Mouse (Mus musculus): Measurements from ENCODE around the gene Pfdn5. TPM values are rescaled to one million over a fixed set of nuclear protein-coding genes. Genes with fewer than 3 reads are reported as not detected.
A peak's percentile ranks its signal among the peaks of the same experiment; 100 is the strongest.

Gene Pfdn5
- 472 and 474 TPM in 2 replicates for polyA plus RNA-seq (2015; fragmentation: Nextera tagmentation; extraction: Ambion mirVana)

DNA sequence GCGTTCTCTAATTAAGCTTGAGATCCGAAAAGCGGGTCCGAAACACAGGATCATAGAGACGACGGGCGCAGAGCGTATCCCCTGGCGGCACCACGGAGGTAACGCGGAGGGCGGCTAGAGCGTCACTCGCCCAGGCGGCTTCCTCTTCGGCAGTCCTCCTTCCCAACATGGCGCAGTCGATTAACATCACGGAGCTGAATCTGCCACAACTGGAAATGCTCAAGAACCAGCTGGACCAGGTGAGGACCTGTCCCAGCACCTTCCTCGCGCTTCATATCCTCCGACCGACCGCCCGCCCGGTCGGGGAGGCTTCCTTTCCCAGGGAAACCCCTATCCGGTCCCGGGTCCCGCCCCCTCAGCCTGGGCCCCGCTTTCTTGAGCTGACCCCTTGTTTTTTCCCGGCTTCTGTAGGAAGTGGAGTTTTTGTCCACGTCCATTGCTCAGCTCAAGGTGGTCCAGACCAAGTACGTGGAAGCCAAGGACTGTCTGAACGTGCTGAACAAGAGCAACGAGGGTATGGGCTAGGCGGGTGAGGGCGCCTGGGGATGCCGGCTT lies at the start of gene Pfdn5:
Gene Pfdn5 (plus strand): TSS at position 95 of the 555 bp plus-strand sequence.
- Histone ChIP-seq H3K27me3 (no peaks in the 10 kb centered on the region), H3K36me3 (peaks cover 55% of the 10 kb centered on the region), H3K9ac (replicated peaks) (peak within 1 kb of the TSS; percentile 91), H3K4me2 (replicated peaks) (peak within 1 kb of the TSS; percentile 76), H3K4me1 (replicated peaks) (peaks cover 17% of the 10 kb centered on the region), H3K27ac (peak within 1 kb of the TSS; percentile 71), H3K9me3 (no peaks in the 10 kb centered on the region), H3K4me3 (replicated peaks) (peak within 1 kb of the TSS; percentile 94)
- under 1% methylated on average over 40 of the region's 40 CpGs for WGBS
- peak; percentile 95 for ATAC-seq

DNA sequence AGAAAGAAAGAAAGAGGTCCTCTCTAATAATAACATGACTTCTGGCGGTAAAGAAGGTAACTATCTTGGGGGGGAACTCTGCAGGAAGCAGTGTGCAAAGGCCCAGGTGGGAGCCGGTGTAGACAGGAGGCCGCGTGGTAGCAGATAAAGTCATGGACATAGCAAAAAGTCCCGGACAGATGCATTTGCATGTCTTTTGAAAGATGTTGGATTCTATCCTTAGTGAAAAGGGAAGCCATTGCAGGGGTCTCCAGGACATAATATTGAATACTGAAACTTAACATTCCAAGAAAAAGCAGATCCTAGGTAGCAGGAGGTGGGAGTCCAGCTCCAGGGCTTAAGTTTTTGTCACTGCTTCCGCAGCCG lies 47.2 kb upstream of the Pfdn5 start:
- Histone ChIP-seq H3K9ac (replicated peaks) (peak overlapping the region; percentile 75), H3K4me3 (replicated peaks) (peak overlapping the region; percentile 81), H3K4me2 (replicated peaks) (peak overlapping the region; percentile 97), H3K27me3 (no peaks in the 10 kb centered on the region), H3K9me3 (no peaks in the 10 kb centered on the region), H3K36me3 (peaks cover 23% of the 10 kb centered on the region), H3K4me1 (replicated peaks) (peaks cover 21% of the 10 kb centered on the region), H3K27ac (peak overlapping the region; percentile 86)
- WGBS: 36% methylated on average over 7 of the region's 7 CpGs
- peak; percentile 5; the same call in 1 of the 2 replicates for ATAC-seq

DNA sequence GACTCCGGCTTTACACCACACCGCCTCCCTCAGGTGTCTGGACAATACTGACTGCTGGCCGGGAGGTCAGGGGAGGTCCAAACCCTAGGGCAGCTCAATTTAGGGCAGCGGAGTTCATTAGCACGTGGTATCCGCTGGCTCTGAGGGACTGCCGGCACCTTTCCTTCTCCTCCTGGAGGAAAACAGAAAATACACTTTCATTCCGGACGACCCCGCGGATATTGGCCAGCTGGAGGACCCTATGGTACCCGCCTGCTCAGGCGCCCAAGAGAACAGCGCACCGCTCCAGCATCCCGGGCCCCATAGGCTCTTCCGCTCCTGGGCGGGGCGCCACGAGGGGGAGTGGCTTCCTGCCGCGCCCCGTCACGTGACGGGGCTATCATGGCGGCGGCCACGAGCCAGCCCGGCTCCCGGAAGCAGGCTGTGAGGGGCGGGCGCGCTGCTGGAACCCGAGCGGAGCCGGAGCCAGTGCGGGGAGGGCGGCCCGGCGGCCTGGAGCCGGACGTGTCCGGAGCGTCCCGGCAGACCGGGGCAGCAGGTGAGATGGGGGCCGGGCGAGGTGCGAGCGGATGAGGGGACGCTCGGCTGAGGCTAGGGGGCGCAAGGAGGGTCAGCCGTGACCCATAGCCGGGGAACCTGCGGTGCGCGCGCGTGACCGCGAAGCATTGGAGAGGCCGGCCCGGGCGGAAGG lies 46.7 kb upstream of the Pfdn5 start, which contains the start of gene Mfsd5:
Gene Mfsd5 (plus strand): TSS at position 363 of the 691 bp plus-strand sequence.
- peak within 1 kb of the TSS; percentile 97 for H3K4me2 ChIP-seq (replicated peaks)
- peak within 1 kb of the TSS; percentile 86 for H3K27ac ChIP-seq
- H3K9me3 ChIP-seq: no peaks in the 10 kb centered on the region
- H3K4me1 ChIP-seq (replicated peaks): peaks cover 21% of the 10 kb centered on the region
- H3K9ac ChIP-seq (replicated peaks): peak within 1 kb of the TSS; percentile 75
- H3K36me3 ChIP-seq: peaks cover 23% of the 10 kb centered on the region
- ATAC-seq: peak; percentile 97
- peak within 1 kb of the TSS; percentile 81 for H3K4me3 ChIP-seq (replicated peaks)
- WGBS: under 1% methylated on average over 64 of the region's 65 CpGs
- H3K27me3 ChIP-seq: no peaks in the 10 kb centered on the region

DNA sequence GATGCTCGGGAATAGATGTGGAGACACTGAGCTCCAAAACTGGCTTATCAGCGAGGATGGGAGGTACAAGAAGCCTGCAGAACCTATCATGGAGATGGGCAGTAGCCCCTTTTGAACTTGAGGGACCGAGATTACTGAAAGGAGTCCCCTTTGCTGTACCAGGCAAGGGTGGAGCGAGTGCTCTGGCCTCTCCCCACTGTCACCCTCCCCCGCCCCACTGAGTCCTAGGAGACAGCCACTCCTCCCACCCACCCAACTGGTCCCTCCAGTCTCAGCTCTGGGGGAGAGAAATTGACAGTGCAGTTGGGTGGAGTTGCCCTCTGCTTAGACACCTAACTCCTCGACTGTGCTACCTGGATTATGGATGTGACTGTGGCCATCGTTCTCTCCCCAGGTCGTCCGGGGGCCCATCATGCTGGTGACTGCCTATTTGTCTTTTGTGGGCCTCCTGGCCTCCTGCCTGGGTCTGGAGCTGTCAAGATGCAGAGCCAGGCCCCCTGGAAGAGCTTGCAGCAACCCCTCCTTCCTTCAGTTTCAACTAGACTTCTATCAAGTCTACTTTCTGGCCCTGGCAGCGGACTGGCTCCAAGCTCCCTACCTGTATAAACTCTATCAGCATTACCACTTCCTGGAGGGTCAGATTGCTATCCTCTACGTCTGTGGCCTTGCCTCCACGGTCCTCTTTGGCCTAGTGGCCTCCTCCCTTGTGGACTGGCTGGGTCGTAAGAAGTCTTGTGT lies 46.0 kb upstream of the Pfdn5 start:
- H3K4me3 ChIP-seq (replicated peaks): peak overlapping the region; percentile 81
- peaks cover 23% of the 10 kb centered on the region for H3K36me3 ChIP-seq
- H3K9me3 ChIP-seq: no peaks in the 10 kb centered on the region
- peaks cover 21% of the 10 kb centered on the region for H3K4me1 ChIP-seq (replicated peaks)
- WGBS: 32% methylated on average over 13 of the region's 13 CpGs
- H3K27me3 ChIP-seq: no peaks in the 10 kb centered on the region
- ATAC-seq: peak; percentile 32; the same call in 1 of the 2 replicates
- H3K27ac ChIP-seq: peak overlapping the region; percentile 86
- peak overlapping the region; percentile 75 for H3K9ac ChIP-seq (replicated peaks)
- H3K4me2 ChIP-seq (replicated peaks): peak overlapping the region; percentile 97

DNA sequence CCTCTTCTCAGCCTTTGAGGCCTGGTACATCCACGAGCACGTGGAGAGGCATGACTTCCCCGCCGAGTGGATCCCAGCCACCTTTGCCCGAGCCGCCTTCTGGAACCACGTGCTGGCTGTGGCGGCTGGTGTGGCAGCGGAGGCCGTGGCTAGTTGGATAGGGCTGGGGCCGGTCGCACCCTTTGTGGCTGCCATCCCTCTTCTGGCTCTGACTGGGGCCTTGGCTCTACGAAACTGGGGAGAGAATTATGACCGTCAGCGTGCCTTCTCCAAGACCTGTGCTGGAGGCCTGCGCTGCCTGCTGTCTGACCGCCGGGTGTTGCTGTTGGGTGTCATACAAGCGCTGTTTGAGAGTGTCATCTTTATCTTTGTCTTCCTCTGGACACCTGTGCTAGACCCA lies 45.3 kb upstream of the Pfdn5 start:
- no peaks in the 10 kb centered on the region for H3K9me3 ChIP-seq
- no peaks in the 10 kb centered on the region for H3K27me3 ChIP-seq
- no peak for ATAC-seq
- 96% methylated on average over 19 of the region's 19 CpGs for WGBS
- no peak overlapping the region for H3K27ac ChIP-seq
- H3K4me3 ChIP-seq (replicated peaks): no peak overlapping the region
- H3K4me1 ChIP-seq (replicated peaks): peaks cover 21% of the 10 kb centered on the region
- H3K4me2 ChIP-seq (replicated peaks): peak overlapping the region; percentile 97
- peaks cover 23% of the 10 kb centered on the region for H3K36me3 ChIP-seq
- peak overlapping the region; percentile 75; the same call in 1 of the 2 replicates for H3K9ac ChIP-seq (replicated peaks)

DNA sequence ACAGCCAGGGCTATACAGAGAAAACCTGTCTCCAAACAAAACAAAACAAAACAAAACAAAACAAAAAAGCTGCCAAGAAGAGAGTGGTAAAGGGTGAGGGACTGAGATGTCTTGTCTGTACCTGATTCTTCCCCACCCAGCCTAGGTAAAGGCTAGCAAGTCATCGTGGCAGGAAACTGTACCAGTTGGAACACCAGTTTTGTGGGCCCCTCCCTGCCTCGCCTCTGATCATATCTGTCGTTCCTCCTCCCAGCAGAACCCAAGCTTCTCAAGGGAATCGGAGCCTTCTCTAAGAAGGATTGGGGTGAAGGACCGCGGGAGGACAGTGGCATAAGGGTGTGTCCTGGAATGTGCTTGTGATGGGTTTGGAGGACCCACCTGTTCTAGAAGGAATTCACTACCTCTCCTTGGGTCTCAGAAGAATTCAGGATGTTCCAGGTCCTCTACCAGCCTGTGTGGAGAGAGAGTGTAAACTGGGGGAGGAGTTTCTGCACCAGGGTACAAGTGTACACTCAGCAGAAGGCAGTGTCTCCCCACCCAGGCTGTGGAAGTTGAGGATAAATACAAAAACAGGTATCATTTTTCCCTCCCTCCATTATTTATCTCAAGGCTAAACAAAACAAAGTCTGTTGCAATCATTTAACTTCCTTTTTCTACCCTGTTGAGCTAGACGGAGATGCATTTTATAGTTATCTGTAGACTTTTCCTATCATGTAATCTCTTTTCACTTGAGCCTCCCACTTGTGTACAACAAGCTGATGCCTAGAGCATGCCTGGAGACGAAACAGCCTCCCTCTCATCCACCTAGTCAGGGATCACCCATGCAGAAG lies 43.2 kb upstream of the Pfdn5 start:
- no peak overlapping the region for H3K9ac ChIP-seq (replicated peaks)
- no peaks in the 10 kb centered on the region for H3K9me3 ChIP-seq
- peaks cover 23% of the 10 kb centered on the region for H3K36me3 ChIP-seq
- 92% methylated on average over 8 of the region's 8 CpGs for WGBS
- no peak overlapping the region for H3K4me2 ChIP-seq (replicated peaks)
- peaks cover 21% of the 10 kb centered on the region for H3K4me1 ChIP-seq (replicated peaks)
- H3K27me3 ChIP-seq: no peaks in the 10 kb centered on the region
- no peak for ATAC-seq
- H3K27ac ChIP-seq: no peak overlapping the region
- H3K4me3 ChIP-seq (replicated peaks): no peak overlapping the region

DNA sequence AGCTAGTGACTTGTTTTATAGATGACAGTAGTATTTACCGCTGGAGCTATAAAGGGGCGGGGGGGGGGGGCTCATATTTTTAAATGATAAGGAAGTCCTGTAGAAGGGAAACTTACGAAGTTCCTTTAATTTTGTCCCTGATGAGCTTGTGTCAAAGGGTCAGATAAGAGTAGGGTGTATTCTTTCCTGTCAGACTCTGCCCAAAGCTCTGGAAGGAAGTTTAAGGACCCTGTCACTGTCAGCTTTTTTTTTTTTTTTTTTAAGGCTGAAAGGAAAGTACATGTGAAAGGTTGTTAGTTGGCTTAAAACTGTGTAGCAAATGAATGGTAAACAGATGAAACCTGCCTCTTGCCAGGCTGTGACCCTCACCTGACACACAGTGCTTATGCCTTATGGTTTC lies 42.3 kb upstream of the Pfdn5 start:
- no peak overlapping the region for H3K27ac ChIP-seq
- H3K4me3 ChIP-seq (replicated peaks): no peak overlapping the region
- ATAC-seq: no peak
- H3K9me3 ChIP-seq: no peaks in the 10 kb centered on the region
- 90% methylated on average over 3 of the region's 3 CpGs for WGBS
- peaks cover 19% of the 10 kb centered on the region for H3K4me1 ChIP-seq (replicated peaks)
- H3K27me3 ChIP-seq: no peaks in the 10 kb centered on the region
- no peak overlapping the region for H3K9ac ChIP-seq (replicated peaks)
- H3K4me2 ChIP-seq (replicated peaks): no peak overlapping the region
- peaks cover 23% of the 10 kb centered on the region for H3K36me3 ChIP-seq

DNA sequence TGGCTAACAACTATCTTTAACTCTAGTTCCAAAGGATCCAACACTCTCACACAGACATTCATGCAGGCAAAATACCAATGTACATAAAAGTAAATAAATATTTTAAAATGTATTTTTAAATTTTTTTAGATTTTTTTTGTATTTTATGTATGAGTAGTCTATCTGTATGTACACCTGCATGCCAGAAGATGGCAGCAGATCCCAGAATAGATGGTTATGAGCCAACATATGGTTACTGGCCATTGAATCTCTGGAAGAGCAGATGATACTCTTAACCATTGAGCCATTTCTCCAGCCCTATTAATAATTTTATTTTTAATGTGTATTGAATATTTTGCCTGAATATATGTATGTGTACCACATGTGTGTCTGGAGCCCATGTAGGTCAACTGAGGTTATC lies 38.5 kb upstream of the Pfdn5 start:
- H3K4me1 ChIP-seq (replicated peaks): no peaks in the 10 kb centered on the region
- no peak overlapping the region for H3K4me3 ChIP-seq (replicated peaks)
- no peaks in the 10 kb centered on the region for H3K9me3 ChIP-seq
- H3K27me3 ChIP-seq: no peaks in the 10 kb centered on the region
- H3K4me2 ChIP-seq (replicated peaks): no peak overlapping the region
- ATAC-seq: no peak
- H3K27ac ChIP-seq: no peak overlapping the region
- peaks cover 5% of the 10 kb centered on the region for H3K36me3 ChIP-seq
- H3K9ac ChIP-seq (replicated peaks): no peak overlapping the region

DNA sequence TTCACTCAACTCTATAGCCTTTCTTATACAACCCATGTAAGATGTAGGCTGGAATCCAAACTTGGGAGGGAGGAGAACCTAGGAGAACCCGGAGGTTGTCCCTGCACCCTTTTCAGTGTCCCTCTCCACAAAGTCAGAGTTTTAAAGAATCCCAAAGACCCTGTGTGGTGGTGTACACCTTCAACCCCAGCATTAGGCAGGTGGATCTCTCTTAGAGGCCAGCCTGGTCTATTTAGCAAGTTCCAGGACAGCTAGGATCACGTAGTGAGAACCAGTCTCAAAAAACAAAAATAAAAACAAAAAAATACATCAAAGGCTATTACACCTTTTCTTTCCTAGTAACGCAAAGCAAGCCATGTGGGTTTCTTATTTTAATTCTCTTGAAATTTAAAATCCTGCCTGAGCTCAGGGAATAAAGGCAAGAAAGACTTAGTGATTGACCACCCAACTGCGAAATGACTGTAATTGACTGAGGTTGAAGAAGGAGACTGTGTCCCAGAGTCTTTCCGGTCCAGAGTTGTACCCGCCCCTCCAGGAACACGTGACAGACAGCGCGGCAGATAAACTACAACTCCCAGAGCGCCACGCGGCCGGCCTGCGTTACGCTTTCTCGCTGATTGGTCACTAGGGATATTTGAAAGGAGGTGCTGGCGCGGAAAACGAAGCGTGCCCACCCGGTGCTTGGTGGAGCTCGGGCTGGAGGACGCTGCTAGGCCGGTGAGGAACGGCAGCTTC lies 30.1 kb upstream of the Pfdn5 start, which contains the start of gene Espl1:
Gene Espl1 (plus strand): TSS at position 634 of the 735 bp plus-strand sequence.
- Histone ChIP-seq H3K9me3 (no peaks in the 10 kb centered on the region), H3K4me3 (replicated peaks) (peak within 1 kb of the TSS; percentile 54), H3K4me1 (replicated peaks) (peaks cover 11% of the 10 kb centered on the region), H3K27ac (0 out of 2 replicates have a peak within 1 kb of the TSS, but pooled peaks have one; percentile 25), H3K36me3 (peaks cover 19% of the 10 kb centered on the region), H3K9ac (replicated peaks) (peak within 1 kb of the TSS; percentile 49; the same call in 1 of the 2 replicates), H3K4me2 (replicated peaks) (peak within 1 kb of the TSS; percentile 88), H3K27me3 (no peaks in the 10 kb centered on the region)
- 7% methylated on average over 25 of the region's 25 CpGs for WGBS
- ATAC-seq: peak; percentile 98

DNA sequence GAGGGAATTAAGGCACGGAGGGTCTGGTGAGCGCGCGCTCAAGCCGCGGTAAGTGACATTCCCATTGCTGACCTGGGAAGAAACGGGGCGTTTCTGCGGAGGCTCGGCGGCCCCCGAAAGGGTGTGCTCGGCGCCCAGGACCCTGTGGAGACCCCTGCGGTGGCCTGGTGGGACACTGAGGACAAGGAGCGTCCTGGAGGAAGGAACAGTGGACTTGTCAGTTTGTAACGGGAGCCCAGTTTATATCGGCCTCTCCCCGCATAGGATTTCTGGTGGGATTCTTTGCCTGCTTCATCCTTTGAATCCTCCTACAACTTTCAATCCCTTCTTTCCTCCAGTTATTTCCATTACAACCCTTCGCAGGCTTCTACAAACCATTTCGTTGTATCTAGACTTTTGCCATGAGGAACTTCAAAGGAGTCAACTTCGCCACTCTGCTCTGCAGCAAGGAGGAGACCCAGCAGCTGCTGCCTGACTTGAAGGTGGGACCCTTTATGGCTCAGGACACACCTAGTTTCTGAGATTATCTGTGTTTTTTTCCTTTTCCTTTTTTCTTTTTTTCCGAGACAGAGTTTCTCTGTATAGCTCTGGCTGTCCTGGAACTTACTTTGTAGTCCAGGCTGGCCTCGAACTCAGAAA lies 29.4 kb upstream of the Pfdn5 start:
- H3K27ac ChIP-seq: no peak overlapping the region
- no peaks in the 10 kb centered on the region for H3K9me3 ChIP-seq
- 5% methylated on average over 24 of the region's 24 CpGs for WGBS
- peaks cover 24% of the 10 kb centered on the region for H3K36me3 ChIP-seq
- peak overlapping the region; percentile 49; the same call in 1 of the 2 replicates for H3K9ac ChIP-seq (replicated peaks)
- H3K4me3 ChIP-seq (replicated peaks): peak overlapping the region; percentile 54
- peak; percentile 72 for ATAC-seq
- peak overlapping the region; percentile 88 for H3K4me2 ChIP-seq (replicated peaks)
- no peaks in the 10 kb centered on the region for H3K27me3 ChIP-seq
- peaks cover 11% of the 10 kb centered on the region for H3K4me1 ChIP-seq (replicated peaks)

Data from midbrain, embryonic 13.5 days (tissue).